Mouse (Mus musculus): Measurements from ENCODE around the gene Vmn1r121.
"Not testable (repeated sequence)": the region's sequence is repeated elsewhere in the genome, so short reads cannot be mapped to it uniquely, and the experiment has no call there.

Vmn1r121 gene

GRCm38 (mm10) chr7:21098413-21098812, at the start of gene Vmn1r121:
Vmn1r121 (minus strand) TSS chr7:21098513.
- not testable (repeated sequence) for DNase-seq (ENCODE audit: low spot score)

- DNase-seq (ENCODE audit: low spot score) = not testable (repeated sequence)
Measured at GRCm38 (mm10) chr7:21134028-21134427, 35.7 kb upstream of the Vmn1r121 start, which contains the start of gene Vmn1r122. Vmn1r122 (minus strand) TSS chr7:21134128.

- not testable (repeated sequence) for DNase-seq (ENCODE audit: low spot score)
Measured at GRCm38 (mm10) chr7:21053684-21054083, 44.6 kb downstream of the Vmn1r121 start, which contains the start of gene Vmn1r120. Vmn1r120 (minus strand) TSS chr7:21053784.
